Mouse (Mus musculus) ES-E14 (cell line): ENCODE results near the gene Bace2. TPM values are rescaled to one million over a fixed set of nuclear protein-coding genes. Genes with fewer than 3 reads are reported as not detected.

Source experiments
- DNase-seq: peaks from one replicate; pipeline ENCODE4 v3.0.0-alpha.2; 2013; ENCODE audit warnings: low read depth, low spot score
- H3K27ac ChIP-seq: 2 replicates; pipeline ENCODE4 v1.5.1; 2012; ENCODE audit warnings: low read depth, mild to moderate bottlenecking, low read length, moderate library complexity, mixed read lengths; ENCODE audit not compliant: poor library complexity, insufficient read depth, severe bottlenecking
- H3K36me3 ChIP-seq: 2 replicates; pipeline ENCODE4 v1.6.1; 2012; ENCODE audit warnings: mild to moderate bottlenecking, low read length, moderate library complexity, mixed read lengths; ENCODE audit not compliant: control insufficient read depth, poor library complexity, insufficient read depth, severe bottlenecking
- H3K4me1 ChIP-seq, 2 experiments: fragments of 150-350 bp in 1 of 2; sonication (generic) in 1 of 2; 2 replicates each; pipeline ENCODE4 v1.6.1; 2012; ENCODE audit warnings: low read length in 2 of 2, mild to moderate bottlenecking in 1 of 2, mixed read lengths in 1 of 2; ENCODE audit not compliant: control insufficient read depth in 2 of 2, insufficient read depth in 2 of 2, poor library complexity in 1 of 2
- H3K4me3 ChIP-seq, 2 experiments: fragments of 150-350 bp in 1 of 2; sonication (generic) in 1 of 2; 2 replicates each; pipeline ENCODE4 v1.5.1; 2012; ENCODE audit warnings: low read length in 2 of 2, low read depth in 1 of 2, mild to moderate bottlenecking in 1 of 2, mixed read lengths in 1 of 2; ENCODE audit not compliant: insufficient read depth in 1 of 2, poor library complexity in 1 of 2, severe bottlenecking in 1 of 2
- H3K9ac ChIP-seq: 2 replicates; pipeline ENCODE4 v1.6.1; 2012; ENCODE audit warnings: low read depth, mild to moderate bottlenecking, low read length, mixed read lengths; ENCODE audit not compliant: poor library complexity, insufficient read depth, severe bottlenecking
- H3K9me3 ChIP-seq: fragments of 150-350 bp; sonication (generic); 2 replicates; pipeline ENCODE4 v1.6.1; 2012; ENCODE audit warnings: low read depth, mild to moderate bottlenecking, low read length; ENCODE audit not compliant: control insufficient read depth, insufficient read depth
- CHD2 ChIP-seq: IDR thresholded peaks from 2 replicates; pipeline ENCODE4 v1.6.1; 2014; ENCODE audit warnings: mild to moderate bottlenecking, low read depth, low read length, inconsistent platforms
- HCFC1 ChIP-seq: IDR thresholded peaks from 2 replicates; pipeline ENCODE4 v1.6.1; 2012; ENCODE audit warnings: low read length, inconsistent platforms, borderline replicate concordance; ENCODE audit not compliant: insufficient read depth
- MAFK ChIP-seq: IDR thresholded peaks from 2 replicates; pipeline ENCODE4 v1.6.1; 2014; ENCODE audit warnings: mild to moderate bottlenecking, low read depth, low read length, inconsistent platforms; ENCODE audit not compliant: insufficient read depth
- ZC3H11A ChIP-seq: IDR thresholded peaks from 2 replicates; pipeline ENCODE4 v1.6.1; 2012; ENCODE audit warnings: low read depth, mild to moderate bottlenecking, inconsistent platforms, low read length, borderline replicate concordance
- ZNF384 ChIP-seq: IDR thresholded peaks from 2 replicates; pipeline ENCODE4 v1.6.1; 2012; ENCODE audit warnings: low read depth, low read length, inconsistent platforms
- in situ Hi-C, 2 experiments: fragments of 600-800 bp; cut with MboI; formaldehyde crosslinking; loops; one replicate each; pipeline ENCODE4 v1.15.1; 2025; ENCODE audit warnings: low sequenced_read_pairs in 2 of 2, inconsistent platforms in 1 of 2; ENCODE audit not compliant: unreplicated experiment in 2 of 2
- total RNA-seq: library from RNA; depleted of rRNA; stranded (reverse); fragments of 300-350 nt; gene quantifications from 2 replicates; pipeline ENCODE4 v1.2.3, GENCODE M21; 2012

Bace2 gene
- total RNA-seq, 1 experiment, result 0.54 TPM

DNA sequence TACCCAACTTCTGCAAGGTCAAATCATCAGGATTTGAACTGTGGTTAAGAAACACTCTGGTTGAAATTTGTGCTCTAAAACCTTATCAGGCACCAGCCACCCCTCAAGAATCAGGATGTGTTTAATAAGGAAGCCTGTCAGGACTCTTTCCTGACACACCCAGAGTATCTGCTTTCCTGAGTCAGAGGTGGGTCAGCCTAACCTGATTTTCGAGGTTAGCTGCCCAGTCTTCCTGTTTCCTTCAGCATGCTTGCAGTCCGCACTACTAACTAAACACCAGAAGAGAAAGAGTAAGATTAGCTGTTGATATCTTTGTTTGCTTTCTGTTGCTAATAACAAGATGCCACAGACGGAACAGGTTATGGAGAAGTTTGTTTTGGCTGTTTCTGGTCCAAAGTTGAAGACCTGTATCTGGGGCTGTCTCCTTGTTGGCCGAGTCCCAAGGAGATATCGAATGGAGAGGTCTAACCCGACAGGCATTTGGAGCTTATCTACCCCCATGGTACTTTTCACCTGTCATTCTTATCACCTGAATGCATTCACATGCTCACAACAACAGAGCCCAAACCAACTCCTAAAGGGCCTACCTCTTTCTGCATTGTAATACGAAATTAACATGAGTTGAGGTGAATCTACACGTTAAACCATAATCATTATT is 5.8 kb downstream of the Bace2 start:
- Histone ChIP-seq H3K36me3 (no peaks in the 10 kb centered on the region), H3K9ac (no peak overlapping the region), H3K4me3 (no peak overlapping the region), H3K27ac (no peak overlapping the region), H3K9me3 (no peaks in the 10 kb centered on the region), H3K4me1 (no peaks in the 10 kb centered on the region)
- in situ Hi-C loops, result no loop called here
- DNase-seq, result no peak
- TF ChIP-seq ZC3H11A (no peak), MAFK (no peak), CHD2 (no peak), HCFC1 (no peak), ZNF384 (no peak)

DNA sequence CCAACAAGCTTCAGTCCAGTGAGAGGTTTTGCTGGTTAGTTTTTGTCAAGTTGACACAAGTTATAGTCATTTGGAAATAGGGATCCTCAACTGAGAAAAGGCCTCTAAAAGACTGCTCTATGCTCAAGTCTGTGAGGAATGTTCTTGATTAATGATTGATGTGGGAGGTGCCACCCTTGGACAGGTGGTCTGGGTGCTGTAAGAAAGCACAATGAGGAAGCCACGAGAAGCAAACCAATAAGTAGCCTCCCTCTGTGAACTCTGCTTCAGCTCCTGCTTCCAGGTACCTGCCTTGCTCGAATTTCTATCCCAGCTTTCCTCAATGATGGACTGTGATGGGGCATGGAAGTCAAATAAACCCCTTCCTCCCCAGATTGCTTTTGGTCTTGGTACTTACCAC is 9.6 kb downstream of the Bace2 start:
- TF ChIP-seq ZC3H11A (no peak), MAFK (no peak), ZNF384 (no peak), CHD2 (no peak), HCFC1 (no peak)
- H3K36me3 ChIP-seq, result no peaks in the 10 kb centered on the region
- no peak overlapping the region for H3K27ac ChIP-seq
- DNase-seq, result no peak
- H3K4me3 ChIP-seq, result no peak overlapping the region
- H3K9ac ChIP-seq, result no peak overlapping the region
- H3K4me1 ChIP-seq, result no peaks in the 10 kb centered on the region
- in situ Hi-C loops, result no loop called here
- H3K9me3 ChIP-seq, result no peaks in the 10 kb centered on the region

DNA sequence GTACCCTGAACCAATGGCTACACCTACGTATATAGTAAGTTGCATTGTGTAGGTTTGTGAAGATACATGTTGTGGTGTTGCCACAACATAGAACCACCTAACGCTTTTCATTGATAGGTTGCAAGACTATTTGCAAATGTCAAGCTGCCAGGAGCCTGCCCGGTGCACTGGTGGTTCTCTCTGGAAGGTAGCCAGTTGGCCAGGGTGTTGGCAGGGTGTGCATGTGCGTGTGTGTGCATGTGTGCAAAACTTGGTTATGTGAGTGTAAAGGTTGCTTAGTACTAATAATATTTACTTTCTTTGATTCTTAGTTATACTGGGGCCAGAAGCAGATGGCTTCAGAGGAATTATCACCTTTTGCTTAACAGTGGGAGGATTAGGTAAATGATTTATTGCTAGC is 13.7 kb downstream of the Bace2 start:
- no peak overlapping the region for H3K27ac ChIP-seq
- no peaks in the 10 kb centered on the region for H3K36me3 ChIP-seq
- no peak overlapping the region for H3K9ac ChIP-seq
- DNase-seq, result no peak
- H3K4me3 ChIP-seq, result no peak overlapping the region
- TF ChIP-seq MAFK, result no peak
- no peak for TF ChIP-seq HCFC1
- TF ChIP-seq CHD2, result no peak
- TF ChIP-seq ZC3H11A, result no peak
- no peak for TF ChIP-seq ZNF384
- no peaks in the 10 kb centered on the region for H3K4me1 ChIP-seq
- in situ Hi-C loops, result no loop called here
- no peaks in the 10 kb centered on the region for H3K9me3 ChIP-seq

DNA sequence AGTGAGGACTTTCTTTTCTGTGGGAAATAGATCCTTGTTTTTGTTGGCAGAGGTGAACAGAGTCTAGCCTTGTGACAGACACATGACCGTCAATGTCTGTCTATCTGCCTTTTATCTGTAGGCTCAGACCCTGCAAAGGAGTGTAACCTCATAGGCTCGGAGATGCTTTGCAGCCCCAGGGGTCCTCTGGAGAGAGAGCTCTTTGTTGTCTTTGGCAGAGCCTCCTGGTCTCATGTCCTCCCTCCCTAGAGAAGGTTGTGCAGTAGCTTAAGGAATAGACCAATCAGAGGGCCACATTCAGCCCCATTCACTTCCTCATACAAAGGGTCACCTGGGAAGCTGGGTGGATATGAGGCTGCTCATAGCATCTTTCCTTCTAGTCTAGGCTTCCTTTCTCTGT is 31.4 kb downstream of the Bace2 start:
- in situ Hi-C loops, result no loop called here
- Histone ChIP-seq H3K4me3 (no peak overlapping the region), H3K9me3 (no peaks in the 10 kb centered on the region), H3K9ac (no peak overlapping the region), H3K4me1 (no peaks in the 10 kb centered on the region), H3K27ac (no peak overlapping the region), H3K36me3 (no peaks in the 10 kb centered on the region)
- no peak for DNase-seq
- TF ChIP-seq CHD2, result no peak
- no peak for TF ChIP-seq ZNF384
- TF ChIP-seq MAFK, result no peak
- no peak for TF ChIP-seq HCFC1
- TF ChIP-seq ZC3H11A, result no peak

DNA sequence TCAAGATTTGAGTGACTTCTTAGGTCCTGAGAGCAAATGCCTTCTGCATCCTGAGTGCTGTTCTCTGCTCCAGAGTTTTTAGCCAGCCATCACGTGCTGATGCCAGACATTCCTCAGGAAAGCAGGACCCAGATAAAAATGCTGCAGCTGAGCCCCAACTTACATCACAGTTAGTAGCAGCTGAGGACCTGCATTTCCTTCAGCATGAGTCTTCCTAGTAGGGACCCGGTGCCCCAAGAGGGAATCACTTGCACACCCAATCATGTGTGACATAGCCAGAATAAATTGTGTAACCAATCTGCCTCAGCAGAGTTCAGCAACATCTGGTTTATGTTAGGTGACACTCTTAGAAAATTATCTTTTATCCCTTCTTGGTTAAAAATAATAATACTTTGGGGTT is 34.7 kb downstream of the Bace2 start:
- DNase-seq, result no peak
- H3K4me1 ChIP-seq, result no peaks in the 10 kb centered on the region
- TF ChIP-seq HCFC1 (no peak), ZNF384 (no peak), CHD2 (no peak), ZC3H11A (no peak), MAFK (no peak)
- no peak overlapping the region for H3K4me3 ChIP-seq
- H3K9ac ChIP-seq, result no peak overlapping the region
- in situ Hi-C loops, result no loop called here
- no peaks in the 10 kb centered on the region for H3K9me3 ChIP-seq
- H3K36me3 ChIP-seq, result no peaks in the 10 kb centered on the region
- H3K27ac ChIP-seq, result no peak overlapping the region
